Mouse (Mus musculus): ENCODE results near the gene Cyp2j5.
"Not testable (repeated sequence)": the region's sequence is repeated elsewhere in the genome, so short reads cannot be mapped to it uniquely, and the experiment has no call there.

Gene Cyp2j5

GRCm38 (mm10) chr4:96663991-96664390, at the start of gene Cyp2j5:
Gene Cyp2j5, minus strand, starts transcription at chr4:96664154.
- DNase-seq (ENCODE audit: low read depth), result no peak

- DNase-seq (ENCODE audit: low read depth), result peak; percentile 3
Measured at GRCm38 (mm10) chr4:96705281-96705951, 41.5 kb upstream of the Cyp2j5 start.

- DNase-seq (ENCODE audit: low read depth), result no peak
Measured at GRCm38 (mm10) chr4:96698218-96698561, 34.2 kb upstream of the Cyp2j5 start.

GRCm38 (mm10) chr4:96697511-96698217, 33.7 kb upstream of the Cyp2j5 start:
- DNase-seq (ENCODE audit: low read depth), result no peak

GRCm38 (mm10) chr4:96696614-96697360, 32.8 kb upstream of the Cyp2j5 start:
- no peak for DNase-seq (ENCODE audit: low read depth)

GRCm38 (mm10) chr4:96687358-96687803, 23.4 kb upstream of the Cyp2j5 start:
- DNase-seq (ENCODE audit: low read depth), result no peak

DNA sequence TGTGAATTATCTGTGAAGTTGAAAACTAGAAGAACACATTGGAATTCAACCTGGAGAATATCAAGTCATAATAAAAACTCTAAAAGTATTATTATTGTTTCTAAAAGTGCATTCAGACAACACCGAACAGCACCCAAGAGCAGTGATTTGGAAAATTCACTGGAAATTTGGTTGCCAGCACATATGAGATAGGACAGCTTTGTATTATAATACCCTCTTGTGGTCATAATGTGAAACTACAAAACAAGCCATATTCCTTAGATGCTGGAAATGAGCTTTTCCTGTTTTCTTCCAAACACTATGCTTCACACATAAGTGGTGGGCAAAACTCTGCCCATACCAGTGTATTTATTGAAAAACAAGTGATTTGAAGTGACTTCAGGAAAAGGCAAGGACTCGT, 19.5 kb upstream of the Cyp2j5 start:
- DNase-seq (ENCODE audit: low read depth), result no peak

- DNase-seq (ENCODE audit: low read depth), result no peak
Measured at GRCm38 (mm10) chr4:96680966-96681365, 17.0 kb upstream of the Cyp2j5 start.

DNA sequence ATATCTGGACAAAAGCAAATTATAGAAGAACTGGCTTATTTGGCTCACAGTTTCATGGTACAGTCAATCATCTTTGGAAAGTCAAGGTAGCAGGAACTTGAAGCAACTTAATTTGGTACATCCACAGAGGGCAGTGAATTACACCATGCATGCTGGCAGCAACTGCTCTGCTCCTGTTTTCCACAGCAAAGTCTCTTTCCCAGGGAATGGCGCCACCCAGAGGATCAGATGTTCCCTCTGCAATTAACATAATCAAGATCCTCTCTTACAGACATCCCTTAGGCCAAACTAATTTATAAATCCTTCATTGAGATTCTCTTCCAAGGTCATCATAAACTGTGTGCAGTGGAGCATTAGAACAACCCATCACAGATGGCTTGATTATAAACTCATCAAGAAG, 16.3 kb upstream of the Cyp2j5 start:
- no peak for DNase-seq (ENCODE audit: low read depth)

DNA sequence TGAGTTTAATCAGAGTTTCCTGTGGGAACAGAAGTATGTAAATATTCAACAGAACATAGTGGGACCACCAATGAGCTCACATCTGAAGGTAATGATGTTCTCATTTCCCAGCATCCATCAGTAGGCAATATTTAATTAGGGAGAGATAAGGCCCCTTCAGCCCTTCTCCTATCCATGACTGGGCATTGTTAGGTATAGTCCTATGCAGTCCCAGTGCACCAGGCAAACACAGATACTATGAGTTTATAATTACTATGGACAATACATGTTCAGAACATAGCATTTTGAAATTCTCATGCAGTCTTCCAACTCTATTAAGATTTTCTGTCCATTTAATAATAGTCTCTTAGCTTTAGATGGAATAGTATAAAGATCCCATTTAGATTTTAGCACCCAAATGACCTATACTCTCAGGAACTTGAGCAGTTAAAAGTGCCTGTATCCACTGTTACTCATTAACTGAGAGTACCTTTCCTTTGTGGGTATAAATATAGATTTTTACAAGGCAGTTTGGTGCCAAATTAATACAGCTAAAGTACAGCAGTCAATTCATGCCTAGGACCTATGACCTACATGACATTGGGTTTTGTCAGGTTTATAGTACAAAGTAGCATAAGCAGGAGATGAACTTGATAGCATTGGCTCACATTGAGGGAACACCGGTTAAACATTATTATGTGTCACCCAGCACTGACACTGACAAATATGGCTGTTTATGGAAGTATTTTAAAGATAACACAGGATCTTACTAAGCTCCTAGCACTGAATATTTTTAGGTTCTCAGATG, 907 bp upstream of the Cyp2j5 start:
- no peak for DNase-seq (ENCODE audit: low read depth)

- no peak for DNase-seq (ENCODE audit: low read depth)
Measured at GRCm38 (mm10) chr4:96635455-96635854, 28.5 kb downstream of the Cyp2j5 start.

DNA sequence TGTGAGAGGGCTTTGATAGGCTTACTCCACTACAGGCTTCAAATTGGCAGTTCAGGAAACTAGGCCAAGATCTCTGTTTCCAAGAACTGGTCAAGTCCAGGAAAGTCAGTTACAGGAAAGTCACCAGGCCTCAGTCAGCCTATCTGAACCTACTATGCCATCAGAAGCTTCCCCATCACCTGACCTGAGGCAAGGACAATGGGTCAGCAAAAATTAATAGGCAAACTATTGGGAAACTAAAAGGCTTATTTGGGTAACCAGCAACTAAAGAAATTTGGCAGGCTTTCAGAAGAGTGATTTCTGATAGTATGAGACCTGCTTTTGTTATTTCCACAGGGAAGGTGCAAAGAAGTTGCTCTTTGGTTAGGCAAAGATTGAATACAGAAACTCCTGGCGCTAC, 41.5 kb downstream of the Cyp2j5 start:
- DNase-seq (ENCODE audit: low read depth), result no peak

DNA sequence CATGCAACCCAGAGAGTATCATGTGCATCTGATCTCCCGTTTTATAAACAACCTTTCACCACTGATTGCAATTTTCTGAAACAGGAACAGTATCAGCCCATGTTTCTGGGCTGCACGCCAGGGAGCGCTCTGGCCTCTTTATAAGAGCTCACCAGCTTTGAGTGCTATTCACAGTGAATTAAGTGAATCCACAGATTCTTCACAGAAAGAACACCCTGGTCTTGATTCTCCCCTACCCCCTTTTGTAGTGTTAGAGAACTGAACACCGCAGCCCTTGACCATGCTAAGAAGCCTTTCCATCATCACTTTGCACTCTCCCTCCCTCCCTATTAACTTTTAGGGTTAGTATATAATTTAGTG, 72.2 kb downstream of the Cyp2j5 start:
- no peak for DNase-seq (ENCODE audit: low read depth)

DNA sequence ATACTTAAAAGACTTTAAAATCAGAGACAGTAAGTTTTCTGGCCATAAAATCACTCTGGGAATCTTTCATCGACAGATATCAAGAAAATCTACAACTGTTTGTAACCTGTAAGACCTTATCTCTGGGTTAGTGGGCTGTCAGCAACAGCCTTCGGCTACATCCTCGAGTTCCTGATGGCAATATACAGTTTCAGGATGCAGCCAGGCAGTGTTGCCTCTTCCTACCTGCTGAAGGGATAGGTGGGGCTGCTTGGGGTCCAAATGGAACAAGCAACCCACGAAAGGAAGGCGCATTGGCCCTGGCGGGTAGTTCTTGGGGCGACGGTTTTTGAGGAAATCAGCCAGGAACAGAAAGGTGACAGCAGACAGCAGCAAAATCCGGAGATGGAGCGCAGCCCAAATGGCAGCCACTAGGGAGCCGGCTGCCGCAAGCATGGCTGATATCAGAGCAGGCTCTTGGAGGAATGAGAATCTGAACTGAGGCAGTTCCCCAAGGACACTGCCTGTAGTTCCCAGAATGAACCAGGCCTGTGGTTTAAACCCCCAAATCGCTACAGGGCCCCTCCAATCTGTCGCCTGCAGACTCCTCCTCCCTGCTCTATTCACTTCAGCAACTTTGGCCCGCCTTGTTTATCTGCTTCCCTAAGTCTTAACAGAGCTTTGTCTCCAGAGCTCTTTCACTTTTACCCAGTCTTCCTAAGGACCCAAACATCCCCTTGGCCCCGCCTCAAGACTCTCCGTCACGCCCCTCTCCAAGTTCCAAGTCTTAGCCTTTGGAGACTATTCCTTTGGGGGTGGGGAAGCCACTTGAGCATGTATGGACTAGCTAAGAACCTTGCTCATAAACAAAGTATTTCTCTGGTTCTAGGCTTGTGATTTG, 72.8 kb downstream of the Cyp2j5 start, which contains the start of gene Cyp2j9:
TSS of gene Cyp2j9 (minus strand) at position 668 of the 880 bp plus-strand sequence.
- DNase-seq (ENCODE audit: low read depth), result no peak

DNA sequence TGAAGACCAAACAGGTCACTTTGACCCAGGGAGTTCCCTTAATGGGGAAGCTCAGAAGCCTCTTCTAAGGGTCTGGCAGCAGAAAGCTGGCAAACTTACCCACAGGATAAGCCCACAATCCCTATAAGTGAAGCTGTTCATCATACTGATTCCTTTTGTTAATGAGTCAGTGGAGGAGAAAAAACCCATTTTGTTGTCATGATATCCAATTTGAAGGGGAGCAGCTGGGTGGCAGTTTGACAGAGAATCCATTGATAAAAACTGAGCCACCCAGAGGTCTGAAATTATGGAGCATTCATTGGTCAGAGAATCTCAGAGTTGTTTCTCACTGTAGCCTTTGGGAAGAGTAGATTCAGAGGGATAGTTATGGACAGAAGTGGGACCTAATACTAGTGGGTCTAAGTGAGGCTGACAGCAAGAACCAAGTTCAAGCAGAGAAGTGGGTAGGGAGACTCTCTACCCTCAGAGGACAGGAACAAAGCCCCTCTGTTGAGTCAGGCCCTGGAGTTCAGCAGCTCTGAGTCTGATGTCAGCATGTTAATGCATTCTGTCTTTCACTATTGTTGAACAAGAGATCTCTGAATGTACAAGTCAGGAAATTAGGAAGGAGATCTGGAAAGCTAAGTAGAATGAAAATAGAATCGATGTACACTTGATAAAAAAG, 82.4 kb downstream of the Cyp2j5 start:
- DNase-seq (ENCODE audit: low read depth), result no peak

- DNase-seq (ENCODE audit: low read depth), result not testable (repeated sequence)
Measured at GRCm38 (mm10) chr4:96580351-96580750, 83.6 kb downstream of the Cyp2j5 start.

All from induced T-regulatory cell, adult 2 months (primary cell).